Mouse (Mus musculus): ENCODE measurements at regions not wholly inside any gene's neighbourhood (a gene's known extent, or its start where the extent isn't known, plus 50 kb on each side); places are given as distances from the start of the nearest gene placed in this dataset.
"Not testable (repeated sequence)": the region's sequence is repeated elsewhere in the genome, so short reads cannot be mapped to it uniquely, and the experiment has no call there.

GRCm38 (mm10) chr11:93672025-93672424 lies 213.5 kb downstream of the Utp18 start:
- Histone ChIP-seq H3K4me1 (replicated peaks; ENCODE audit: low read depth, low read length) (no peaks in the 10 kb centered on the region), H3K36me3 (ENCODE audit: insufficient read depth, low read length) (no peaks in the 10 kb centered on the region), H3K4me3 (replicated peaks; ENCODE audit: low read length) (no peak overlapping the region), H3K9me3 (ENCODE audit: low read length) (no peaks in the 10 kb centered on the region), H3K27me3 (ENCODE audit: insufficient read depth, low read length) (no peaks in the 10 kb centered on the region)
- TF ChIP-seq NANOG (IDR thresholded peaks at IDR 0.05; ENCODE audit: borderline replicate concordance, low read length) (no peak), POU5F1 (IDR thresholded peaks at IDR 0.05; ENCODE audit: borderline replicate concordance, low read length) (no peak), CTCF (conservative IDR thresholded peaks at IDR 0.05; ENCODE audit: low read length) (no peak)

- no peak overlapping the region for H3K4me3 ChIP-seq (replicated peaks; ENCODE audit: low read length)
- no peaks in the 10 kb centered on the region for H3K27me3 ChIP-seq (ENCODE audit: insufficient read depth, low read length)
- no peaks in the 10 kb centered on the region for H3K36me3 ChIP-seq (ENCODE audit: insufficient read depth, low read length)
- TF ChIP-seq CTCF (conservative IDR thresholded peaks at IDR 0.05; ENCODE audit: low read length) (no peak), POU5F1 (IDR thresholded peaks at IDR 0.05; ENCODE audit: borderline replicate concordance, low read length) (no peak), NANOG (IDR thresholded peaks at IDR 0.05; ENCODE audit: borderline replicate concordance, low read length) (no peak)
- H3K4me1 ChIP-seq (replicated peaks; ENCODE audit: low read depth, low read length): peaks cover 7% of the 10 kb centered on the region; the same call in 1 of the 2 replicates
- peaks cover 21% of the 10 kb centered on the region for H3K9me3 ChIP-seq (ENCODE audit: low read length)
These were observed 223.9 kb downstream of the Utp18 start for GRCm38 (mm10) chr11:93661657-93662056.

- TF ChIP-seq CTCF (conservative IDR thresholded peaks at IDR 0.05; ENCODE audit: low read length): no peak
- no peak for TF ChIP-seq POU5F1 (IDR thresholded peaks at IDR 0.05; ENCODE audit: borderline replicate concordance, low read length)
- TF ChIP-seq NANOG (IDR thresholded peaks at IDR 0.05; ENCODE audit: borderline replicate concordance, low read length): no peak
- no peaks in the 10 kb centered on the region for H3K36me3 ChIP-seq (ENCODE audit: insufficient read depth, low read length)
- H3K4me1 ChIP-seq (replicated peaks; ENCODE audit: low read depth, low read length): peaks cover 7% of the 10 kb centered on the region; the same call in 1 of the 2 replicates
- no peak overlapping the region for H3K4me3 ChIP-seq (replicated peaks; ENCODE audit: low read length)
- H3K9me3 ChIP-seq (ENCODE audit: low read length): peaks cover 21% of the 10 kb centered on the region
- H3K27me3 ChIP-seq (ENCODE audit: insufficient read depth, low read length): no peaks in the 10 kb centered on the region
These were observed 225.2 kb downstream of the Utp18 start for GRCm38 (mm10) chr11:93660379-93660778.

- no peak overlapping the region for H3K4me3 ChIP-seq (replicated peaks; ENCODE audit: low read length)
- TF ChIP-seq CTCF (conservative IDR thresholded peaks at IDR 0.05; ENCODE audit: low read length): no peak
- TF ChIP-seq POU5F1 (IDR thresholded peaks at IDR 0.05; ENCODE audit: borderline replicate concordance, low read length): no peak
- TF ChIP-seq NANOG (IDR thresholded peaks at IDR 0.05; ENCODE audit: borderline replicate concordance, low read length): no peak
- peaks cover 7% of the 10 kb centered on the region; the same call in 1 of the 2 replicates for H3K4me1 ChIP-seq (replicated peaks; ENCODE audit: low read depth, low read length)
- H3K9me3 ChIP-seq (ENCODE audit: low read length): peaks cover 5% of the 10 kb centered on the region; the same call in 1 of the 2 replicates
- H3K36me3 ChIP-seq (ENCODE audit: insufficient read depth, low read length): no peaks in the 10 kb centered on the region
- no peaks in the 10 kb centered on the region for H3K27me3 ChIP-seq (ENCODE audit: insufficient read depth, low read length)
These were observed 226.8 kb downstream of the Utp18 start for GRCm38 (mm10) chr11:93658719-93659118.

- Histone ChIP-seq H3K4me3 (replicated peaks; ENCODE audit: low read length) (no peak overlapping the region), H3K4me1 (replicated peaks; ENCODE audit: low read depth, low read length) (no peaks in the 10 kb centered on the region), H3K27me3 (ENCODE audit: insufficient read depth, low read length) (peaks cover 4% of the 10 kb centered on the region; the same call in 1 of the 2 replicates), H3K36me3 (ENCODE audit: insufficient read depth, low read length) (no peaks in the 10 kb centered on the region), H3K9me3 (ENCODE audit: low read length) (no peaks in the 10 kb centered on the region)
- TF ChIP-seq NANOG (IDR thresholded peaks at IDR 0.05; ENCODE audit: borderline replicate concordance, low read length) (no peak), POU5F1 (IDR thresholded peaks at IDR 0.05; ENCODE audit: borderline replicate concordance, low read length) (no peak), CTCF (conservative IDR thresholded peaks at IDR 0.05; ENCODE audit: low read length) (no peak)
These were observed 229.8 kb downstream of the Utp18 start for GRCm38 (mm10) chr11:93655602-93656239.

GRCm38 (mm10) chr11:93653401-93653800 lies 232.2 kb downstream of the Utp18 start:
- no peak overlapping the region for H3K4me3 ChIP-seq (replicated peaks; ENCODE audit: low read length)
- no peaks in the 10 kb centered on the region for H3K36me3 ChIP-seq (ENCODE audit: insufficient read depth, low read length)
- TF ChIP-seq CTCF (conservative IDR thresholded peaks at IDR 0.05; ENCODE audit: low read length) (no peak), NANOG (IDR thresholded peaks at IDR 0.05; ENCODE audit: borderline replicate concordance, low read length) (no peak), POU5F1 (IDR thresholded peaks at IDR 0.05; ENCODE audit: borderline replicate concordance, low read length) (no peak)
- H3K4me1 ChIP-seq (replicated peaks; ENCODE audit: low read depth, low read length): no peaks in the 10 kb centered on the region
- H3K27me3 ChIP-seq (ENCODE audit: insufficient read depth, low read length): peaks cover 4% of the 10 kb centered on the region; the same call in 1 of the 2 replicates
- H3K9me3 ChIP-seq (ENCODE audit: low read length): no peaks in the 10 kb centered on the region

- H3K9me3 ChIP-seq (ENCODE audit: low read length); H3K27me3 ChIP-seq (ENCODE audit: insufficient read depth, low read length); H3K4me3 ChIP-seq (replicated peaks; ENCODE audit: low read length); H3K36me3 ChIP-seq (ENCODE audit: insufficient read depth, low read length); H3K4me1 ChIP-seq (replicated peaks; ENCODE audit: low read depth, low read length): not testable (repeated sequence)
These were observed 233.6 kb downstream of the Utp18 start for GRCm38 (mm10) chr11:93651966-93652365.
